Mouse (Mus musculus) lung, postnatal 0 days (tissue): Measurements from ENCODE around the gene Dock10.

Source experiments
- CTCF ChIP-seq: IDR thresholded peaks from 2 replicates; pipeline ENCODE4 v1.5.1; 2016; ENCODE audit warnings: antibody characterized with exemption, mild to moderate bottlenecking
- EP300 ChIP-seq: IDR thresholded peaks from 2 replicates; pipeline ENCODE4 v1.6.1; 2016; ENCODE audit warnings: antibody characterized with exemption, mild to moderate bottlenecking, control low read depth

DNA sequence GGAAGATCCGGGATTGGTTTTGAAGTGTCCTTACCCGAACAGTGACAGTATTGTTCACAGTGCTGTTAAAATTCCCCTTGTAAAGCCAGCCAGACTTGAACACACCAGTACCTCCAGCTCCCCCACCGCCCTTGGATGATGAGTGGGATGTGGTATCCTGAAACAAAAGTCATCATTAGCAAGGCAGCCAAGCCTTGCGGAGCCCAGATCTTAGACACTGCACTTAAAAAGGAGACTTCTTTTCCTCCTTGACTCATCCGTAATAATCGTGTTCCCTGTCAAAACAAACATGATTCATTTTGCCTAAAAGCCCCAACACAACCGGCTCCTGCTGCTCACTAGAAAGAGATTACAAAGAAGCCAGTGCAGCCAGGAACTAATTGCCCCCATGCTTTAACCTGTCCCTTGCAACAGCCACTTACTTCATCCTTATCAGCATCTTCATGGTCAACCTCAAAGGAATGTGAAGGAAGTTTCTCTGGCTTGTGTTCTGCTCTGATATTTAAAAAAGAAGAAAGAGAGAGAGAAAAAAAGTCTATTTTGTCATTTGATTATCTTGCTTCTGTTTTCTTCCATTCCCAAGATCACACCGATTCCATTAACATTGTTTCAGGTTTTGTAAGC is 152.1 kb downstream of the Dock10 start:
- TF ChIP-seq EP300 (no peak), CTCF (no peak)
